In genomic region chr2:106851515-106851914, GRCm38 (mm10) we compare ENCODE assay signal across 19 mouse cellular contexts.
DNase-seq lines count a peak whose midpoint lies in the region; ATAC-seq and TF ChIP-seq lines count a peak whose summit lies in the region.
"Had no signal": no experiment of that assay in that cellular context is flagged by ENCODE, and none has a peak within 500 bp of the region (broad histone marks: within the 10 kb centered on the region; RNA-seq: fewer than 3 reads in every experiment).

No protein-coding gene starts in this region.

- TF ChIP-seq POLR2A in cerebellum, adult 2 months (IDR thresholded peaks at IDR 0.05; ENCODE audit: borderline replicate concordance, insufficient read depth, low read length), result no peak

- peaks cover 30% of the 10 kb centered on the region for H3K4me1 ChIP-seq in forebrain, embryonic 11.5 days (replicated peaks; ENCODE audit: control insufficient read depth, insufficient read depth, low read length)
- H3K4me1 ChIP-seq in forebrain, embryonic 15.5 days, result peaks cover 39% of the 10 kb centered on the region
- H3K4me1 ChIP-seq in cerebellum, adult 2 months (ENCODE audit: control insufficient read depth, insufficient read depth, low read length), result peaks cover 15% of the 10 kb centered on the region; the same call in 1 of the 2 replicates
- peaks cover 25% of the 10 kb centered on the region for H3K4me1 ChIP-seq in embryonic facial prominence, embryonic 14.5 days (ENCODE audit: control insufficient read depth, insufficient read depth, low read length)
- H3K4me1 ChIP-seq: liver, embryonic 15.5 days had no signal

- H3K9ac ChIP-seq in forebrain, embryonic 11.5 days (ENCODE audit: low read length), result no peak overlapping the region
- no peak overlapping the region for H3K9ac ChIP-seq in forebrain, embryonic 15.5 days (replicated peaks)
- H3K9ac ChIP-seq in embryonic facial prominence, embryonic 14.5 days (ENCODE audit: low read depth, low read length), result no peak overlapping the region
- H3K9ac ChIP-seq: forebrain, embryonic 13.5 days; limb, embryonic 15.5 days; liver, embryonic 15.5 days; stomach, embryonic 15.5 days had no signal

- peak; percentile 39 for DNase-seq in forebrain, embryonic 11.5 days (ENCODE audit: low spot score)
- peak; percentile 33 to 34 for DNase-seq in kidney, postnatal 36 days
- no peak for DNase-seq in kidney, adult 18-20 months
- peak; percentile 31 to 66 for DNase-seq in cerebellum, adult 2 months
- DNase-seq in embryonic facial prominence, embryonic 14.5 days (ENCODE audit: low spot score), result peak; percentile 61
- DNase-seq: adrenal gland, postnatal 36 days; B cell, adult 2 months; gastrocnemius, postnatal 25 days; thymus, adult 2 months had no signal

- H3K4me2 ChIP-seq in forebrain, embryonic 11.5 days (ENCODE audit: low read depth, low read length, severe bottlenecking), result no peak overlapping the region
- no peak overlapping the region for H3K4me2 ChIP-seq in forebrain, embryonic 15.5 days (replicated peaks)
- no peak overlapping the region for H3K4me2 ChIP-seq in embryonic facial prominence, embryonic 14.5 days (ENCODE audit: low read depth, low read length)
- H3K4me2 ChIP-seq: forebrain, embryonic 13.5 days; limb, embryonic 15.5 days; liver, embryonic 15.5 days; stomach, embryonic 15.5 days had no signal

- H3K36me3 ChIP-seq in forebrain, embryonic 11.5 days (ENCODE audit: control insufficient read depth, insufficient read depth, low read length), result no peaks in the 10 kb centered on the region
- no peaks in the 10 kb centered on the region for H3K36me3 ChIP-seq in forebrain, embryonic 15.5 days
- H3K36me3 ChIP-seq in embryonic facial prominence, embryonic 14.5 days (ENCODE audit: control insufficient read depth, insufficient read depth, low read length), result no peaks in the 10 kb centered on the region
- H3K36me3 ChIP-seq: heart, embryonic 10.5 days; limb, embryonic 15.5 days; liver, embryonic 15.5 days; midbrain, embryonic 10.5 days; stomach, embryonic 15.5 days had no signal

- no peak for ATAC-seq in forebrain, embryonic 11.5 days (replicated peaks; ENCODE audit: low FRiP score)
- ATAC-seq in forebrain, embryonic 15.5 days (replicated peaks), result no peak
- ATAC-seq in embryonic facial prominence, embryonic 14.5 days (ENCODE audit: low read depth), result peak; percentile 60; the same call in 1 of the 2 replicates
- ATAC-seq in granulocyte monocyte progenitor cell, adult 5-6 weeks (replicated peaks; ENCODE audit: poor library complexity, severe bottlenecking), result no peak
- ATAC-seq: forebrain, embryonic 13.5 days had no signal

- H3K9me3 ChIP-seq in forebrain, embryonic 11.5 days (ENCODE audit: control insufficient read depth, low read length), result no peaks in the 10 kb centered on the region
- H3K9me3 ChIP-seq in forebrain, embryonic 15.5 days, result no peaks in the 10 kb centered on the region
- no peaks in the 10 kb centered on the region for H3K9me3 ChIP-seq in embryonic facial prominence, embryonic 14.5 days (ENCODE audit: control insufficient read depth, low read length)
- H3K9me3 ChIP-seq: forebrain, embryonic 13.5 days; heart, embryonic 10.5 days; limb, embryonic 15.5 days; liver, embryonic 15.5 days; midbrain, embryonic 10.5 days; stomach, embryonic 15.5 days had no signal

- no peaks in the 10 kb centered on the region for H3K27me3 ChIP-seq in forebrain, embryonic 11.5 days (ENCODE audit: control insufficient read depth, insufficient read depth, low read length)
- no peaks in the 10 kb centered on the region for H3K27me3 ChIP-seq in forebrain, embryonic 15.5 days
- H3K27me3 ChIP-seq in cerebellum, adult 2 months (ENCODE audit: control insufficient read depth, insufficient read depth, low read length), result no peaks in the 10 kb centered on the region
- H3K27me3 ChIP-seq in embryonic facial prominence, embryonic 14.5 days (replicated peaks; ENCODE audit: control insufficient read depth, insufficient read depth, low read length), result no peaks in the 10 kb centered on the region
- H3K27me3 ChIP-seq: forebrain, embryonic 13.5 days; limb, embryonic 15.5 days; liver, embryonic 15.5 days; stomach, embryonic 15.5 days had no signal

- no peak for TF ChIP-seq CTCF in cerebellum, adult 2 months (IDR thresholded peaks at IDR 0.05; ENCODE audit: borderline replicate concordance, insufficient read depth, low read depth, low read length)

- WGBS in forebrain, embryonic 11.5 days, result 86% methylated on average over 8 of the region's 8 CpGs
- 81% methylated on average over 8 of the region's 8 CpGs for WGBS in forebrain, embryonic 15.5 days
- WGBS in cerebellum, adult 2 months, result 42% methylated on average over 8 of the region's 8 CpGs
- 80% methylated on average over 8 of the region's 8 CpGs for WGBS in embryonic facial prominence, embryonic 14.5 days

- no peak overlapping the region for H3K4me3 ChIP-seq in forebrain, embryonic 11.5 days (ENCODE audit: low read depth, low read length)
- no peak overlapping the region for H3K4me3 ChIP-seq in forebrain, embryonic 15.5 days
- H3K4me3 ChIP-seq in cerebellum, adult 2 months (replicated peaks; ENCODE audit: insufficient read depth, low read depth, low read length), result no peak overlapping the region
- no peak overlapping the region for H3K4me3 ChIP-seq in embryonic facial prominence, embryonic 14.5 days (ENCODE audit: low read depth, low read length)
- H3K4me3 ChIP-seq: forebrain, embryonic 13.5 days; heart, embryonic 10.5 days; limb, embryonic 15.5 days; liver, embryonic 15.5 days; midbrain, embryonic 10.5 days; stomach, embryonic 15.5 days had no signal

- H3K27ac ChIP-seq in forebrain, embryonic 11.5 days (ENCODE audit: low read depth, low read length), result no peak overlapping the region
- no peak overlapping the region for H3K27ac ChIP-seq in forebrain, embryonic 15.5 days (replicated peaks)
- H3K27ac ChIP-seq in cerebellum, adult 2 months (ENCODE audit: insufficient read depth, low read length), result no peak overlapping the region
- H3K27ac ChIP-seq in embryonic facial prominence, embryonic 14.5 days (replicated peaks; ENCODE audit: low read depth, low read length), result no peak overlapping the region
- H3K27ac ChIP-seq: forebrain, embryonic 13.5 days; heart, embryonic 10.5 days; kidney, postnatal 0 days; limb, embryonic 15.5 days; liver, embryonic 15.5 days; macrophage; midbrain, embryonic 10.5 days; stomach, embryonic 15.5 days had no signal
